Mouse (Mus musculus) liver, embryonic 12.5 days (tissue): Measurements from ENCODE around the gene Rtn2. TPM values are rescaled to one million over a fixed set of nuclear protein-coding genes. Genes with fewer than 3 reads are reported as not detected.
"Not testable (repeated sequence)": the region's sequence is repeated elsewhere in the genome, so short reads cannot be mapped to it uniquely, and the experiment has no call there.

Experiments used
- ATAC-seq: fragments of 200-750 bp; cut with Nextera tagmentation; 2 replicates; pipeline ENCODE4 v1.8.0; 2017; ENCODE audit warnings: moderate number of reproducible peaks, mild to moderate bottlenecking, moderate library complexity
- H3K27ac ChIP-seq: fragments of 300-500 bp; sonication (generic); 2 replicates; pipeline ENCODE4 v1.5.1; 2016; ENCODE audit warnings: mild to moderate bottlenecking
- H3K27me3 ChIP-seq: fragments of 300-500 bp; sonication (generic); replicated peaks from 2 replicates; pipeline ENCODE4 v1.6.1; 2016; ENCODE audit warnings: mild to moderate bottlenecking, moderate library complexity
- H3K36me3 ChIP-seq: fragments of 300-500 bp; sonication (generic); 2 replicates; pipeline ENCODE4 v1.6.1; 2016; ENCODE audit warnings: mild to moderate bottlenecking, moderate library complexity
- H3K4me1 ChIP-seq: fragments of 300-500 bp; sonication (generic); 2 replicates; pipeline ENCODE4 v1.6.1; 2016
- H3K4me2 ChIP-seq: fragments of 300-500 bp; sonication (generic); 2 replicates; pipeline ENCODE4 v1.6.1; 2016; ENCODE audit warnings: mild to moderate bottlenecking, moderate library complexity
- H3K4me3 ChIP-seq: fragments of 300-500 bp; sonication (generic); 2 replicates; pipeline ENCODE4 v1.5.1; 2016; ENCODE audit warnings: mild to moderate bottlenecking, moderate library complexity
- H3K9ac ChIP-seq: fragments of 300-500 bp; sonication (generic); 2 replicates; pipeline ENCODE4 v1.6.1; 2016; ENCODE audit warnings: mild to moderate bottlenecking, moderate library complexity
- H3K9me3 ChIP-seq: fragments of 300-500 bp; sonication (generic); replicated peaks from 2 replicates; pipeline ENCODE4 v1.6.1; 2016; ENCODE audit warnings: mild to moderate bottlenecking, moderate library complexity
- WGBS: fragments of 180-500 bp; shearing (Covaris S2); methylation state at CpG from one replicate; pipeline ENCODE4 v1.1.7; 2016; ENCODE audit not compliant: insufficient replicate concordance; 5-methylcytosine and 5-hydroxymethylcytosine counted together
- polyA plus RNA-seq: library from polyadenylated mRNA; unstranded; fragments of >200 nt; fragmentation: Nextera tagmentation; extraction: Ambion mirVana; gene quantifications from 2 replicates; pipeline ENCODE4 v1.2.1, GENCODE M21; 2016

Gene Rtn2
- polyA plus RNA-seq, 1 experiment from 2014 or later, result 5.1 TPM

DNA sequence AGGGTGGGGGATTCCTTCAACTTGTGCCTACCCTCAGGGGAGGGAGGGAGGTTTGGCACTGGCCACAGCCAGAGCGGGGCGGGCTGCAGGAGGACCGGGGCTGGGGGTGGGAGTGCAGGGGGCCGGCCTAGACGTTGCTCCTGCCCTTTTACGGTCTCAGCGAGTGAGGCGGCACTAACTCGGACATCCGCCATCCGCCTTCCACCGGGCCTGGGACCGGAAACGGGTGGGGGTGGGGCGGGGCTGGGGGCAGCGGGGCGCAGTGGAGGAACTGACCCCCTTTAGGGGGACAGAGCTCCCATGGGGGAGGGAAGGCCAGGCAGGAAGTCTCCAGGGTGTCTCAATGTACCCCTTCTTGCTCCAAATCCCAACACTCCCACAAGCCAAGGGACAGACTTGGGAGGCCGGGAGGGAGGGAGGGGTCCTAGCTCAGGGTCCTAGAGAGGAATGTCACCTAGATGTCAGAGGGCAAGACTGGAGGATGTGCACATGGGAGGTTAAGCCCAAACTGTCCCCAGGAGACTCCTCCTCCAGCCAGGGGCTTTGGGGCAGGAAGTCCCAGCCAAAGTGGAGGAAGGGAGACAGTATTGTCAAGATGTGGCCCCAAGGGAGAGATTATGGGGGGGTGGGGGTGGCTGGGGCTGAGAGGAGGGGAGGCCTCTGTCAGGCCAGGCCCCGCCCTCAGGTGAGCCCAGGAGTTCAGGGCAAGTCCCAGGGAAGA is 12.5 kb upstream of the Rtn2 start:
- 2% methylated on average over 19 of the region's 19 CpGs for WGBS
- H3K27ac ChIP-seq, result peak overlapping the region; percentile 97
- ATAC-seq, result peak; percentile 11
- peak overlapping the region; percentile 99 for H3K4me2 ChIP-seq
- 0 out of 2 replicates have a peak, but pooled peaks cover 4% of the 10 kb centered on the region for H3K27me3 ChIP-seq
- H3K9ac ChIP-seq, result peak overlapping the region; percentile 92
- H3K36me3 ChIP-seq, result peaks cover 26% of the 10 kb centered on the region
- peak overlapping the region; percentile 93 for H3K4me3 ChIP-seq
- no peaks in the 10 kb centered on the region for H3K9me3 ChIP-seq
- H3K4me1 ChIP-seq, result peaks cover 77% of the 10 kb centered on the region

DNA sequence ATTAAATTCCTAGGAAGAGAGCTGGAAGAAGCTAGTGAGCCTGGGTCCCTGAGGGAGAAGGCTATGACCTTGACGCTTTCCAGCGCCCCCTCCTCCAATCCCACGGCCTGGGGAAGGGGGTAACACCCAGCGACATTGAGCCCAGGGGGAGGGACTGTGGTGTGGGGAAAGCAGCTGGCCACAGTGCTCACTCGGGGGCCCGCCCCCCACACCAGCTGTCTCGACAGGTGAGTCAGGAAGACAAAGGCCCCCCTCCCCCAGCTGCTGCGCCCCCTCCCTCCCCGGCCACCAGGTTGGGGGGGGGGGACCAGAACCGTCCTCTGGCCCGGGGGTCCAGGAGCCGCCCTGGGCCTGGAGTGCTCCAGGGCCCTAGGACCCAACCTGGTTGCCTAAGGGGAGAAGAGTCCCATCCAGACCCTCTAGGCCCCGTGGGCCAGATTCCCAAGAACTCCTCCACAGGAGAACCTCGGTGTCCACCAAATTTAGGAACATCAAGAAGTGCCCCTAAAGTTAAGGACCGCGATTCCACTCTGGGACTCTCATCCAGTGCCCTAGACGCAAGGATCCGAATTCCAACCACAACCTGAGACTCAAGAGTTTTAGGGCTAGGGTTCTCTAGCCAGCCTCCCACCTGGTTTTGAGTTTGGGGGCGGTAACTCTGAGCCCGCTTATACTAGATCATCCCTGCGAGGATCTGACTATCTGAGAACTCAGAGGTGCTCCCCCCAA is 11.8 kb upstream of the Rtn2 start:
- Histone ChIP-seq H3K4me3 (peak overlapping the region; percentile 93), H3K9ac (peak overlapping the region; percentile 92), H3K9me3 (no peaks in the 10 kb centered on the region), H3K27me3 (0 out of 2 replicates have a peak, but pooled peaks cover 7% of the 10 kb centered on the region), H3K27ac (peak overlapping the region; percentile 97), H3K4me1 (peaks cover 69% of the 10 kb centered on the region), H3K4me2 (peak overlapping the region; percentile 99), H3K36me3 (peaks cover 25% of the 10 kb centered on the region)
- no peak for ATAC-seq
- 0% methylated on average over 21 of the region's 21 CpGs for WGBS

DNA sequence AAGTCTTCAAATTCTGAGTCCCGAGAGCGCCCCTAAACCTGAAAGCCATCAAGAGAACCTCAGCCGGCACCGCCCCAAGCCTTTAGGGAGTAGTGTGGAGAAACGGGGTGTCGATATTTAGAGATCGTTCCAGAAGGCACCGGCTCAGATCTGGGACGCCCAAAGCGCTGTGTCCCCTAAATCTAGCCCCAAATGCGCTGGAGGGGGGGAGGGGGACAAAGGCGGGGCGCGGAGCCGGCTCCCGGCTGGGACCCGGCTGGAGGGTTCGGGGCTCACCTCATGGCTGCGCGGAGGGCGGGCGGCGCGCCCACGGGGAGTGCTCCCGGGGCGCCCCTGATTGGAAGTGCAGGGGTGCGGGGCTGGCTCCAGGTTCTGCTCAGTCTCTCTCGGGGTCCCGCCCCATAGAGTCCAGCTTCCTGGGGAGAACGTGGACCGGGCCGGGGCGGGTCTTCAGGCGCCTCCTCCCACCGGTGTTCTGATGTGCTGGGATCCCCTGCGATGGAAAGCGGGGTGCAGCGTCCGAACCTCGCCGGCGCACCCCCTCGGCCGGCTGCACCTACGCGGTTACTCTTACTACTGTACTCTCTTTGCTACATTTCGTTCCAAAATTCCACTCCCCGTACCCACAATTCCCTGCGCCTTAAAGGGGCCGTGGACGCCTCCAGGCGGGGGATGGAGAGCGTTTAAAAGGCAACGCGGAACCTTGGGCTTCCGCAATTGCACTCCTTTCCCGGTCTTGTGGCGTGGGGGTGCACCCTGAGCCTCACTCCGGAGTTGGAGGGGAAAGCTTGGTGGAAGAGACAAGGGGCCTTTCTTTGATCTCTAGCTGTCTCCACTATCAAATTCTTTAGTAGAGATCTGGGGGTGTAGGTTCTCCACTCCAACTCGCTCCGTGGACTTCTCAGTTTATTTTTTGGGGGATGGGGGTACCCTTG is 10.9 kb upstream of the Rtn2 start, which contains the start of gene Vasp:
Gene Vasp (minus strand): TSS at position 580 of the 935 bp plus-strand sequence.
- peak within 1 kb of the TSS; percentile 93 for H3K4me3 ChIP-seq

DNA sequence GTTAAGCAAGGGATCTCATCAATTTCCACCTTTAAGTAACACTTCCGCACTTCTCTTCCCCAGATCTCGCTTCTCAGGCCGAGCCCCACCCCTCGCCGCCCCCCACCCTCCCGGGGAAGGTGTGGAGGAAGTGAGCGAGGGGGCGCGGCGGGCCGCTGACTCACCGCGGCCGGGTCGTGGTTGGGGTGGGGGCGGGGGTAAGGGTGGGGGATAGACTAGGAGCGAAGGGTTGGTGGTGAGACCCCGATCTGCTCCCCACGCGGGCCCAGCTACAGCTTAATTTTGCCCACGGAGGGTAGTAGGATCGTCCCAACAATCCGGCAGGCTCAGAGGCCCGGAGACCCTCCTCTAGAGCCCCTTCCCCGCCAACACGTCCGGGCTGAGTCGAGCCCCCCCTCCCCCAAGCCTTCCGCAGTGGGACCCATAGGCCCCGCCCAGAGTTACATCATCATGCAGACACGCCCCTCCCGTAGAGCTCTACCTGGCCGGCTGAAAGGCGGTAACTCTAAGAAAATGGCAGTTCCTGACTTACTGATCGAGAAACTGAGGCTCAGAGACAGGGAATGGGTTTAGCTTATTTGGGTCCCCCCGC is 10.2 kb upstream of the Rtn2 start:
- WGBS, result 0% methylated on average over 36 of the region's 36 CpGs
- Histone ChIP-seq H3K4me2 (peak overlapping the region; percentile 99), H3K36me3 (peaks cover 12% of the 10 kb centered on the region), H3K4me1 (peaks cover 53% of the 10 kb centered on the region), H3K27ac (peak overlapping the region; percentile 97), H3K4me3 (peak overlapping the region; percentile 93), H3K27me3 (peaks cover 12% of the 10 kb centered on the region), H3K9ac (peak overlapping the region; percentile 92), H3K9me3 (no peaks in the 10 kb centered on the region)
- ATAC-seq, result peak; percentile 66

More for the DNA sequence above, 10.9 kb upstream of the Rtn2 start, which contains the start of gene Vasp:
- no peaks in the 10 kb centered on the region for H3K9me3 ChIP-seq
- peaks cover 61% of the 10 kb centered on the region for H3K4me1 ChIP-seq
- H3K27me3 ChIP-seq, result 0 out of 2 replicates have a peak, but pooled peaks cover 7% of the 10 kb centered on the region
- peak; percentile 74 for ATAC-seq
- H3K9ac ChIP-seq, result peak within 1 kb of the TSS; percentile 92
- H3K4me2 ChIP-seq, result peak within 1 kb of the TSS; percentile 99
- H3K27ac ChIP-seq, result peak within 1 kb of the TSS; percentile 97
- WGBS, result under 1% methylated on average over 61 of the region's 62 CpGs
- peaks cover 16% of the 10 kb centered on the region for H3K36me3 ChIP-seq

DNA sequence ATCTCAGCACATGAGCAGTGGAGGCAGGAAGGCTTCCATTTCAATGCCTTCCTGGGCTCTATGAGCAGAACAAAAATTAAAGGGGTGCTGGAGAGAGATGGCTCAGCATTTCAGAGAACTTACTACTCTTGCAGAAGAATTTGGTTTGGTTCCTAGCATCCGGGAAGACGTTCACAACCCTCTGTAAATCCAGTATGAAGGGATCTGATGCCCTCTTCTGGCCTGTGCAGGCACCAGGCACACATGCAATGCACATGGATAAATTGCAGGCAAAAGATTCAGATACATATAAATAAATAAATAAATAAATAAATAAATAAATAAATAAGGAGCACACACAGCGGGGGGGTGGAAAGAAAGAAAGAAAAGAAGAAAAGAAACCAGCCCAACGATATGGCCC is 6.2 kb upstream of the Rtn2 start:
- Histone ChIP-seq H3K27me3 (peaks cover 52% of the 10 kb centered on the region), H3K9me3 (no peaks in the 10 kb centered on the region), H3K9ac (no peak overlapping the region), H3K4me2 (no peak overlapping the region), H3K36me3 (no peaks in the 10 kb centered on the region), H3K27ac (no peak overlapping the region), H3K4me3 (no peak overlapping the region), H3K4me1 (peaks cover 31% of the 10 kb centered on the region)
- no peak for ATAC-seq
- WGBS, result 34% methylated on average over 4 of the region's 4 CpGs

DNA sequence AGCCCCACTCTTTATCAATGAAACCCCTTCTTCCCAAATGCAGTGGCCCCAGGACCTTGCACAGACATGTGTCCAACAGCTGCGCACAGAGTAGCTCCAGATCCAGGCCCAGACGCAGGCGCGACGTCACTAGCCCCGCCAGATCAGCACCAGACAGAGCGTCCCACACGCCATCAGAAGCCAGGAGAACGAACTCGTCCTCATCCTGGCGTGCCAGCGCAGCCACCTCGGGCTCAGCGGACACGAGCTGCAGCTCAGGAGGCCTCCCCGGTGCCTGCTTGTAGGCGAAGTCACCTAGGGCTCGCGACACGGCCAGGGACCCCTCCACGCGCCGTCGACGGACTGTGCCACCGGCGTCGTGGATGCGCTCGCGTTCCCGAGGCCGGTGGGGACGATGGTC is 3.4 kb upstream of the Rtn2 start:
- 5% methylated on average over 34 of the region's 34 CpGs for WGBS
- H3K9me3 ChIP-seq, result no peaks in the 10 kb centered on the region
- H3K27me3 ChIP-seq, result peaks cover 74% of the 10 kb centered on the region
- ATAC-seq, result no peak
- H3K4me1 ChIP-seq, result peaks cover 38% of the 10 kb centered on the region
- H3K36me3 ChIP-seq, result no peaks in the 10 kb centered on the region
- H3K27ac ChIP-seq, result no peak overlapping the region
- peak overlapping the region; percentile 24 for H3K4me3 ChIP-seq
- peak overlapping the region; percentile 50 for H3K4me2 ChIP-seq
- H3K9ac ChIP-seq, result no peak overlapping the region

DNA sequence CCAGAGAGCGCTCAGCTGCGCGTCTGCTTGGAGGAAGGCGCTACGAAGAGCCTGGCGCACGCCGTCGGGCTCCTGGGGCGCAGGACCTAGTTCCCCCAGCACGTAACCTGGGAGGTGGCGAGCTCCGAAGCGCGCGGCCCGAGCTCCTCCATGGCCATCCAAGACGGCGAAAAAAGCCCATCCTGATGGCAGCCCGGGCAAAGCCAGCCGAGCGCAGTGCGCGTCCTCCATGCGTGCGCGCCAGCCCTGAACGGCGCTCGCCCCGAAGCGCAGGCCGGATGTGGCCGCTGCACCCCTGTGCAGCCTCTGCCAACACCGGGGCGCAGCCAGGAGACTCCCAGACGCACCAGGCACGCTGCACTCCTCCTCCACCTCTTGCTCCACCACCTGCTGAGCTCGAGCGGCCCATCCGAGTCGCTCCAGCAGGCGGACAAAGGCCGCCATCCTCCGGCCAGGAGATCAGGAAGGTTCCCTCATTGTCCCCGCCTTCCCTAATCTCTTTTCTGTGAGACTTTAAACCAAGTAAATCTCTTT is 2.8 kb upstream of the Rtn2 start, which contains the start of gene Ppm1n:
Gene Ppm1n (minus strand): TSS at position 484 of the 534 bp plus-strand sequence.
- Histone ChIP-seq H3K27me3 (peaks cover 79% of the 10 kb centered on the region), H3K9me3 (no peaks in the 10 kb centered on the region), H3K4me3 (peak within 1 kb of the TSS; percentile 24), H3K27ac (no peak within 1 kb of the TSS), H3K9ac (no peak within 1 kb of the TSS), H3K4me2 (peak within 1 kb of the TSS; percentile 50), H3K4me1 (peaks cover 36% of the 10 kb centered on the region), H3K36me3 (no peaks in the 10 kb centered on the region)
- no peak for ATAC-seq
- 1% methylated on average over 46 of the region's 46 CpGs for WGBS

DNA sequence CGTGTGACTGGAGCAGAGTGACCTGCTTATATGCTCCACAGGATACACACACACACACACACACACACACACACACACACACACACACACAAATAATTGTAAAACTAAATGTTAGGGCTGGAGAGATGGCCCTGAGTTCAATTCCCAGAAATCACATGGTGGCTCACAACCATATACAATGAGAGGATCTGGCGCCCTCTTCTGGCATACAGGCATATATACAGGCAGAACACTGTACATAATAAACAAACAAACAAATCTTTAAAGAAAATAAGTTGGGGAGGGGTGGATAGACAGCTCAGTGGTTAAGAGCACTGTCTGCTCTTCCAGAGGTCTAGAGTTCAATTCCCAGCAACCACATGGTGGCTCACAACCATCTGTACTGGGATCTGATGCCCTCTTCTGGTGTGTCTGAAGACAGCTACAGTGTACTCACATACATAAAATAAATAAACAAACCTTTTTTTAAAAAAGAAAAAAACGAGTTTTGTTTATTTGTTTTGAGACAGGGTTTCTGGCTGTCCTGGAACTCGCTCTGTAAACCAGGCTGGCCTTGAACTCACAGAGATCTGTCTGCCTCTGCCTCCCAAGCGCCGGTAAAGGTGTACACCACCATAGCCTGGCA is 632 bp upstream of the Rtn2 start:
- H3K9ac ChIP-seq, H3K36me3 ChIP-seq, H3K9me3 ChIP-seq: not testable (repeated sequence)
- H3K4me3 ChIP-seq, result peak overlapping the region; percentile 66
- ATAC-seq, result peak; percentile 42
- H3K27me3 ChIP-seq, result peaks cover 88% of the 10 kb centered on the region
- peaks cover 36% of the 10 kb centered on the region for H3K4me1 ChIP-seq
- peak overlapping the region; percentile 100 for H3K4me2 ChIP-seq
- WGBS, result 22% methylated on average over 6 of the region's 6 CpGs
- H3K27ac ChIP-seq, result peak overlapping the region; percentile 70; the same call in 1 of the 2 replicates

DNA sequence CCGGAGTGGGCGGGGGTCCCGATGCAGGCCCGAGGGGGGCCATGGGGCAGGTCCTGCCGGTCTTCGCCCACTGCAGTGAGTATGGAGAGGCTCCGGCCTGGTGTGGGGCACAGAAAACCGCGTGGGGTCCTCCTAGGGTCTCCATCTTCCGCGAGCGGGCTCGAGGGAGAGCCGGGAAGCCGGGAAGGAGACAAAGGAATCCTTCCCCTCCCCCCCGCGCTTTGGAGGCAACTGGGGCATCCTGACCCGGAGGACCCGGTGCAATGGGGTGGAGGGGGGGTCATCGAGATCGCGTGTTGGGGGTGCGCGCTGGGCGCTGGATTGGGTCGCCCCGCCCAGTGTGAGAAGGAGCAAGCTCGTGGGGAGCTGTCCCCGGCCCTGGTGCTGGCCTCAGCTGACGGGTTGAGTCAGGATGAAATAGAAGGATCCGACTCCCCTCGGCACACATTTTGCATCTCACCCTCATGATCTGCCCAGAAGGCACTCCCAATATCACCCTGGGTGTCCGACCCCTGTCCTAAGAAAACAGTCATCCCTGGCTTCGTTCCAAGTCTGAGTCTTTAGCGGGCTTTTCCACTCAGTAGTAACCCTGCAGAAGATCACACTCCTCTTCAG is 474 bp downstream of the Rtn2 start:
- Histone ChIP-seq H3K9me3 (no peaks in the 10 kb centered on the region), H3K4me1 (peaks cover 36% of the 10 kb centered on the region), H3K27me3 (peaks cover 85% of the 10 kb centered on the region), H3K9ac (peak overlapping the region; percentile 66), H3K4me3 (peak overlapping the region; percentile 66), H3K27ac (peak overlapping the region; percentile 60), H3K36me3 (no peaks in the 10 kb centered on the region), H3K4me2 (peak overlapping the region; percentile 100)
- 1% methylated on average over 35 of the region's 35 CpGs for WGBS
- peak; percentile 45 for ATAC-seq

DNA sequence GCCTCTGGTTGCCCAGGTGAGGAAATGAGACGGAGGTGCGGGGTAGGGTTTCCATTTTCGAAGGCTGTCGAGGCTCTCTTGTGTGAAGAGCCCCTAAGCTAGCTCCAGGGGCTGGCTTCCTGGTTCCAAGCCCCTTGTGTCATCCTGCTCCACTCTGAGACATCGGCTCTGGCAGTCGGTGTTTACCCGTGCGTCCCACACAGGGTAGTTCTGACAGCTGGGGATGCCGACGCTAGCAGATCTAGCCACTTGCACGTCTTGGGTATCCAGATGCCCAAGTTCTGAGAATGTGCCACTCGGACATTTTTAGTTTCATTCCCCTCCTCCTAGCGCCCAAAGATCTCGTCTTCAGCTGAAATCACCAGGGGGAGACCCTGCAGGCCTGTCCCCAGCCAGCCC is 981 bp downstream of the Rtn2 start:
- peaks cover 36% of the 10 kb centered on the region for H3K4me1 ChIP-seq
- peaks cover 82% of the 10 kb centered on the region for H3K27me3 ChIP-seq
- ATAC-seq, result no peak
- peak overlapping the region; percentile 100 for H3K4me2 ChIP-seq
- no peaks in the 10 kb centered on the region for H3K9me3 ChIP-seq
- no peak overlapping the region for H3K27ac ChIP-seq
- no peaks in the 10 kb centered on the region for H3K36me3 ChIP-seq
- WGBS, result 31% methylated on average over 14 of the region's 14 CpGs
- H3K9ac ChIP-seq, result no peak overlapping the region
- H3K4me3 ChIP-seq, result peak overlapping the region; percentile 66; the same call in 1 of the 2 replicates
